Mouse (Mus musculus) heart, postnatal 0 days (tissue): Measurements from ENCODE around the gene Zbtb12. TPM values are rescaled to one million over a fixed set of nuclear protein-coding genes. Genes with fewer than 3 reads are reported as not detected.

Experiments used
- ATAC-seq: fragments of 200-750 bp; cut with Nextera tagmentation; 2 replicates; pipeline ENCODE4 v1.8.0; 2017; ENCODE audit warnings: low read depth, moderate number of reproducible peaks, moderate library complexity; ENCODE audit not compliant: insufficient read depth
- DNase-seq: peaks from one replicate; pipeline ENCODE4 v3.0.0-alpha.2; 2016; ENCODE audit warnings: low spot score
- H3K27ac ChIP-seq: fragments of 300-500 bp; sonication (generic); 2 replicates; pipeline ENCODE4 v1.5.1; 2014; ENCODE audit warnings: low read depth, mild to moderate bottlenecking
- H3K27me3 ChIP-seq: fragments of 300-500 bp; sonication (generic); 2 replicates; pipeline ENCODE4 v1.6.1; 2014; ENCODE audit warnings: low read length, mixed read lengths; ENCODE audit not compliant: control insufficient read depth, insufficient read depth
- H3K36me3 ChIP-seq: fragments of 300-500 bp; sonication (generic); replicated peaks from 2 replicates; pipeline ENCODE4 v1.6.1; 2014; ENCODE audit warnings: low read length, mixed read lengths; ENCODE audit not compliant: control insufficient read depth, insufficient read depth
- H3K4me1 ChIP-seq: fragments of 300-500 bp; sonication (generic); 2 replicates; pipeline ENCODE4 v1.6.1; 2014; ENCODE audit warnings: antibody characterized with exemption; ENCODE audit not compliant: control insufficient read depth, insufficient read depth
- H3K4me2 ChIP-seq: fragments of 300-500 bp; sonication (generic); 2 replicates; pipeline ENCODE4 v1.6.1; 2014; ENCODE audit warnings: low read depth, mild to moderate bottlenecking, low read length, moderate library complexity
- H3K4me3 ChIP-seq: fragments of 300-500 bp; sonication (generic); 2 replicates; pipeline ENCODE4 v1.5.1; 2014; ENCODE audit warnings: low read depth, low read length
- H3K9ac ChIP-seq: fragments of 300-500 bp; sonication (generic); replicated peaks from 2 replicates; pipeline ENCODE4 v1.6.1; 2014; ENCODE audit warnings: low read depth, low read length, mixed read lengths
- H3K9me3 ChIP-seq: fragments of 300-500 bp; sonication (generic); replicated peaks from 2 replicates; pipeline ENCODE4 v1.6.1; 2016; ENCODE audit warnings: low read length; ENCODE audit not compliant: control insufficient read depth
- CTCF ChIP-seq: IDR thresholded peaks from 2 replicates; pipeline ENCODE4 v1.5.1; 2016; ENCODE audit warnings: antibody characterized with exemption, control low read depth, low read depth
- EP300 ChIP-seq: IDR thresholded peaks from 2 replicates; pipeline ENCODE4 v1.6.1; 2016; ENCODE audit warnings: antibody characterized with exemption, low read depth
- WGBS: fragments of 180-500 bp; shearing (Covaris S2); extraction: QIAGEN DNeasy Blood & Tissue Kit; methylation state at CpG from one replicate; pipeline ENCODE4 v1.1.7; 2014; 5-methylcytosine and 5-hydroxymethylcytosine counted together
- polyA plus RNA-seq: library from polyadenylated mRNA; unstranded; fragments of >200 nt; fragmentation: Nextera tagmentation; extraction: Ambion mirVana; gene quantifications from 2 replicates; pipeline ENCODE4 v1.2.1, GENCODE M21; 2015
- total RNA-seq: library from RNA; depleted of rRNA; stranded (reverse); fragments of >200 nt; gene quantifications from 2 replicates; pipeline ENCODE4 v1.2.3, GENCODE M21; 2014; ENCODE audit warnings: low replicate concordance

Zbtb12 gene
- total and polyA plus RNA-seq, 2 experiments from 2014 or later = 0.63 to 7.6 TPM

DNA sequence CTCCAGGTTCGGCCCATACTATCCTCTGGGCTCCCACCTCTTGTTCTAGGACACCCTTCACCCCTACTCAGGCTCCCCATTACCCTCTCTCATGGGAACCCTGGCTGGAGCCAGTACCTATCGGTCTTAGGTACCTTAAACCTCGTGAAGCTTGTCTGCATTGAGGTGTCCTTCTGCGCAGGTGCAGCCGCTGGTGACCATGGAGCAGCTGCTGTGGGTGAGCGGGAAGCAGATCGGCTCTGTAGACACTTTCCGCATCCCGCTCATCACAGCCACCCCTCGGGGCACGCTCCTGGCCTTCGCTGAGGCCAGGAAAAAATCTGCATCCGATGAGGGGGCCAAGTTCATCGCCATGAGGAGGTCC lies 52.4 kb downstream of the Zbtb12 start:
- peak overlapping the region; percentile 44; the same call in 1 of the 2 replicates for H3K27ac ChIP-seq
- peak overlapping the region; percentile 69 for H3K9ac ChIP-seq
- no peak for ATAC-seq
- peaks cover 8% of the 10 kb centered on the region; the same call in 1 of the 2 replicates for H3K36me3 ChIP-seq
- DNase-seq = no peak
- no peaks in the 10 kb centered on the region for H3K27me3 ChIP-seq
- H3K4me3 ChIP-seq = peak overlapping the region; percentile 64
- TF ChIP-seq CTCF (no peak), EP300 (no peak)
- 10% methylated on average over 14 of the region's 14 CpGs for WGBS
- no peaks in the 10 kb centered on the region for H3K9me3 ChIP-seq
- H3K4me1 ChIP-seq = peaks cover 10% of the 10 kb centered on the region; the same call in 1 of the 2 replicates
- H3K4me2 ChIP-seq = peak overlapping the region; percentile 92

DNA sequence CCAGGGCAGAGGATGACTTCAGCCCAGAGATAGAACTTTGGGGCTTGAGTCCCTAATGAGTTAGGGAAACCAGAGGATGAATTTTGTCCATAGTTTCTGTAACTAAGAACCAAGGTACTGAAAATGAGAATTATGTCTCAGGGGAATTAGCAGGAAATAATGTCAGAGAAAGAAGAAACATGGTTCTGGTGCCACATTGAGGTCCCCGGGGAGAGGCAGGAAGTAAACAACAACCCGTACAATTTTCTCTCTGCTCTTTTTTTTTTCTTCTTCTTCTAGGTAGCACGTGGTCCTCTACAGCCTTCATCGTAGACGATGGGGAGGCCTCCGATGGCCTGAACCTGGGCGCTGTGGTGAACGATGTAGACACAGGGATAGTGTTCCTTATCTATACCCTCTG lies 53.0 kb downstream of the Zbtb12 start:
- Histone ChIP-seq H3K27ac (no peak overlapping the region), H3K9ac (peak overlapping the region; percentile 69; the same call in 1 of the 2 replicates), H3K4me3 (peak overlapping the region; percentile 64), H3K36me3 (peaks cover 8% of the 10 kb centered on the region; the same call in 1 of the 2 replicates), H3K27me3 (no peaks in the 10 kb centered on the region), H3K4me1 (peaks cover 10% of the 10 kb centered on the region; the same call in 1 of the 2 replicates), H3K4me2 (peak overlapping the region; percentile 92), H3K9me3 (no peaks in the 10 kb centered on the region)
- ATAC-seq = no peak
- no peak for DNase-seq
- TF ChIP-seq CTCF (no peak), EP300 (no peak)
- WGBS = 65% methylated on average over 8 of the region's 8 CpGs

DNA sequence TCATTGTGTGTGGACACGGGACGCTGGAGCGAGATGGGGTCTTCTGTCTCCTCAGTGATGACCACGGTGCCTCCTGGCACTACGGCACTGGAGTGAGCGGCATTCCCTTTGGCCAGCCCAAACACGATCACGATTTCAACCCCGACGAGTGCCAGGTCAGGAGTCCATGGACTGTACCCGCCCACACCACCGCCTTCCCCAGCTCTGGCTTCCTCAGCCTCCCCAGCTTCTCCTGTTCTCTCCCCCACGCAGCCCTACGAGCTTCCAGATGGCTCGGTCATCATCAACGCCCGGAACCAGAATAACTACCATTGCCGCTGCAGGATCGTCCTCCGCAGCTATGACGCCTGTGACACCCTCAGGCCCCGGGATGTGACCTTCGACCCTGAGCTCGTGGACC lies 54.7 kb downstream of the Zbtb12 start:
- 64% methylated on average over 24 of the region's 24 CpGs for WGBS
- Histone ChIP-seq H3K9me3 (no peaks in the 10 kb centered on the region), H3K4me2 (peak overlapping the region; percentile 22; the same call in 1 of the 2 replicates), H3K27me3 (no peaks in the 10 kb centered on the region), H3K36me3 (peaks cover 8% of the 10 kb centered on the region; the same call in 1 of the 2 replicates), H3K9ac (no peak overlapping the region), H3K4me1 (peaks cover 10% of the 10 kb centered on the region; the same call in 1 of the 2 replicates), H3K4me3 (no peak overlapping the region), H3K27ac (peak overlapping the region; percentile 67)
- ATAC-seq = no peak
- no peak for DNase-seq
- TF ChIP-seq EP300 (no peak), CTCF (no peak)

DNA sequence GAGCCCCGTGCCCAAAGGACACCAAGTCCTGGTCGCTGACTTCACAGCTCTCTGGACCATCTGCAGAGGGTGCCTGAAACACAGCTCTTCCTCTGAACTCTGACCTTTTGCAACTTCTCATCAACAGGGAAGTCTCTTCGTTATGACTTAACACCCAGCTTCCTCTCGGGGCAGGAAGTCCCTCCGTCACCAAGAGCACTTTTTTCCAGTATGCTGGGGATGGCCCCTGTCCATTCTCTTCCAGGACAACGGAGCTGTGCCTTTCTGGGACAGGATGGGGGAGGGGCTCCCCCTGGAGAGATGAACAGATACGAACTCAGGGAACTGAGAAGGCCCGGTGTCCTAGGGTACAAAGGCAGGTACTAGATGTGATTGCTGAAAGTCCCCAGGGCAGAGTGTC lies 55.5 kb downstream of the Zbtb12 start:
- TF ChIP-seq CTCF (no peak), EP300 (no peak)

DNA sequence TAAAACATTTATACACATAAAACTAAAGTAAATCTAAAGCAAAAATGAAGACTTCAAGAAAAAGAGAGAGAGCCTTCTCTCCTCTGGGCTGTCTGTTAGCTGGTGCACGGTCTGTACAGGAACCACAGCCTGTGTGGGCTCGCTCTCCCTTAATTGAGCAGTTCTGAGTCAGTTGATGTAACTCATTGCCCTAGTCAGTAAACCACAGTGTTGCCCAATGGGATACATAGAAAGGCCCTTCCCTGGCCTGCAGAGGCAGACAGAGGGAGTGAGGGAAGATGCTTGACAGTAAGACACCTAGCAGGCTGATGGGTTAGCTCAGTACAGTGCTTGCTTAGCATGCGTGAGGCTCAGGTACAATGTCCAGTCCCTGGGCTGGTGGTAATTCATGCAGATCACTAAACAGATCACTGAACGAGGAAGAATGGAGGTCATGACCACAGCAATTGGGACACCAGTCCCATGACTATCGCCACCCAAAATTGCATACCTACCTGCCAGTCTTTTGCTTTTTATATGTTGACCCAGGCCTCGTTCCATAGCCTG lies 58.8 kb downstream of the Zbtb12 start:
- Histone ChIP-seq H3K4me3 (no peak overlapping the region), H3K27ac (no peak overlapping the region), H3K4me1 (0 out of 2 replicates have a peak, but pooled peaks cover 6% of the 10 kb centered on the region), H3K4me2 (no peak overlapping the region), H3K9ac (no peak overlapping the region), H3K27me3 (no peaks in the 10 kb centered on the region), H3K36me3 (peaks cover 8% of the 10 kb centered on the region; the same call in 1 of the 2 replicates), H3K9me3 (no peaks in the 10 kb centered on the region)
- TF ChIP-seq CTCF = no peak
- TF ChIP-seq EP300 = no peak
- DNase-seq = no peak
- no peak for ATAC-seq
- WGBS = 80% methylated on average over 6 of the region's 6 CpGs

More for the DNA sequence above, 55.5 kb downstream of the Zbtb12 start:
- Histone ChIP-seq H3K4me2 (peak overlapping the region; percentile 22; the same call in 1 of the 2 replicates), H3K4me1 (peaks cover 10% of the 10 kb centered on the region; the same call in 1 of the 2 replicates), H3K27me3 (no peaks in the 10 kb centered on the region), H3K9me3 (no peaks in the 10 kb centered on the region), H3K4me3 (no peak overlapping the region), H3K27ac (peak overlapping the region; percentile 67), H3K36me3 (peaks cover 8% of the 10 kb centered on the region; the same call in 1 of the 2 replicates), H3K9ac (no peak overlapping the region)
- WGBS = 51% methylated on average over 8 of the region's 8 CpGs
- DNase-seq (no peak), ATAC-seq (no peak)
